Comparison of ENCODE assay signal across 9 mouse cellular contexts in genomic region chr14:62292166-62292487, GRCm38 (mm10). TPM values are rescaled to one million over a fixed set of nuclear protein-coding genes. Genes with fewer than 3 reads are reported as not detected.
DNase-seq lines count a peak whose midpoint lies in the region; ATAC-seq lines count a peak whose summit lies in the region.
"Had no signal": no experiment of that assay in that cellular context is flagged by ENCODE, and none has a peak within 500 bp of the region (broad histone marks: within the 10 kb centered on the region; RNA-seq: fewer than 3 reads in every experiment).

No protein-coding gene starts in this region.

- H3K9ac ChIP-seq in kidney, embryonic 16.5 days (replicated peaks; ENCODE audit: low read length), result peak overlapping the region; percentile 72
- H3K9ac ChIP-seq in embryonic facial prominence, embryonic 12.5 days, result peak overlapping the region; percentile 57
- peak overlapping the region; percentile 90 for H3K9ac ChIP-seq in hindbrain, embryonic 16.5 days (ENCODE audit: low read depth, low read length)
- H3K9ac ChIP-seq in midbrain, embryonic 14.5 days (replicated peaks; ENCODE audit: low read length), result peak overlapping the region; percentile 68

- H3K36me3 ChIP-seq in kidney, embryonic 16.5 days (ENCODE audit: insufficient read depth, low read length), result no peaks in the 10 kb centered on the region
- H3K36me3 ChIP-seq in embryonic facial prominence, embryonic 12.5 days, result no peaks in the 10 kb centered on the region
- no peaks in the 10 kb centered on the region for H3K36me3 ChIP-seq in hindbrain, embryonic 16.5 days (ENCODE audit: control insufficient read depth, insufficient read depth, low read length)
- H3K36me3 ChIP-seq in midbrain, embryonic 14.5 days (ENCODE audit: control insufficient read depth, insufficient read depth, low read length), result no peaks in the 10 kb centered on the region

- no peaks in the 10 kb centered on the region for H3K9me3 ChIP-seq in kidney, embryonic 16.5 days (ENCODE audit: low read length)
- H3K9me3 ChIP-seq in embryonic facial prominence, embryonic 12.5 days, result no peaks in the 10 kb centered on the region
- no peaks in the 10 kb centered on the region for H3K9me3 ChIP-seq in hindbrain, embryonic 16.5 days (ENCODE audit: control insufficient read depth, low read length)
- H3K9me3 ChIP-seq in midbrain, embryonic 14.5 days (ENCODE audit: control insufficient read depth, low read length), result no peaks in the 10 kb centered on the region

- H3K27me3 ChIP-seq in kidney, embryonic 16.5 days (ENCODE audit: insufficient read depth, low read length), result no peaks in the 10 kb centered on the region
- peaks cover 24% of the 10 kb centered on the region for H3K27me3 ChIP-seq in embryonic facial prominence, embryonic 12.5 days
- no peaks in the 10 kb centered on the region for H3K27me3 ChIP-seq in hindbrain, embryonic 16.5 days (replicated peaks; ENCODE audit: control insufficient read depth, insufficient read depth, low read length)
- no peaks in the 10 kb centered on the region for H3K27me3 ChIP-seq in midbrain, embryonic 14.5 days (ENCODE audit: control insufficient read depth, insufficient read depth, low read length)

- no peak for DNase-seq in kidney, postnatal 4 days
- no peak for DNase-seq in midbrain, embryonic 14.5 days
- no peak for DNase-seq in cerebellum, postnatal 10 days
- no peak for DNase-seq in thymus, adult 18-20 months
- DNase-seq in testis, postnatal 14 days (ENCODE audit: low spot score), result no peak

- peak overlapping the region; percentile 99 for H3K4me2 ChIP-seq in kidney, embryonic 16.5 days (replicated peaks; ENCODE audit: low read depth, low read length)
- H3K4me2 ChIP-seq in embryonic facial prominence, embryonic 12.5 days (replicated peaks), result peak overlapping the region; percentile 99
- H3K4me2 ChIP-seq in hindbrain, embryonic 16.5 days (ENCODE audit: low read length), result peak overlapping the region; percentile 100
- peak overlapping the region; percentile 92 for H3K4me2 ChIP-seq in midbrain, embryonic 14.5 days (ENCODE audit: low read length)

- peak; percentile 39; the same call in 1 of the 2 replicates for ATAC-seq in kidney, embryonic 16.5 days (ENCODE audit: low FRiP score, low TSS enrichment)
- ATAC-seq in embryonic facial prominence, embryonic 12.5 days (ENCODE audit: insufficient number of reproducible peaks, insufficient read depth, low FRiP score, low TSS enrichment), result peak; percentile 53; the same call in 1 of the 2 replicates
- no peak for ATAC-seq in hindbrain, embryonic 16.5 days
- no peak for ATAC-seq in midbrain, embryonic 14.5 days (ENCODE audit: low FRiP score, low TSS enrichment)
- ATAC-seq: Patski had no signal

- peak overlapping the region; percentile 58 for H3K4me3 ChIP-seq in kidney, embryonic 16.5 days (ENCODE audit: low read length)
- peak overlapping the region; percentile 49 for H3K4me3 ChIP-seq in embryonic facial prominence, embryonic 12.5 days
- peak overlapping the region; percentile 71 for H3K4me3 ChIP-seq in hindbrain, embryonic 16.5 days (ENCODE audit: low read length)
- peak overlapping the region; percentile 53 for H3K4me3 ChIP-seq in midbrain, embryonic 14.5 days (replicated peaks; ENCODE audit: low read depth, low read length)

- 38% methylated on average over 6 of the region's 7 CpGs for WGBS in kidney, embryonic 16.5 days
- WGBS in embryonic facial prominence, embryonic 12.5 days, result 22% methylated on average over 7 of the region's 7 CpGs
- 39% methylated on average over 7 of the region's 7 CpGs for WGBS in hindbrain, embryonic 16.5 days
- WGBS in midbrain, embryonic 14.5 days, result 29% methylated on average over 4 of the region's 7 CpGs

- no peak overlapping the region for H3K27ac ChIP-seq in kidney, embryonic 16.5 days (ENCODE audit: low read length)
- no peak overlapping the region for H3K27ac ChIP-seq in embryonic facial prominence, embryonic 12.5 days
- no peak overlapping the region for H3K27ac ChIP-seq in hindbrain, embryonic 16.5 days (ENCODE audit: low read depth, low read length)
- no peak overlapping the region for H3K27ac ChIP-seq in midbrain, embryonic 14.5 days (replicated peaks; ENCODE audit: low read depth, low read length)

- peaks cover 9% of the 10 kb centered on the region; the same call in 1 of the 2 replicates for H3K4me1 ChIP-seq in kidney, embryonic 16.5 days (ENCODE audit: insufficient read depth, low read length)
- H3K4me1 ChIP-seq in embryonic facial prominence, embryonic 12.5 days, result peaks cover 11% of the 10 kb centered on the region; the same call in 1 of the 2 replicates
- peaks cover 8% of the 10 kb centered on the region; the same call in 1 of the 2 replicates for H3K4me1 ChIP-seq in hindbrain, embryonic 16.5 days (ENCODE audit: control insufficient read depth, insufficient read depth, low read depth, low read length)
- H3K4me1 ChIP-seq in midbrain, embryonic 14.5 days (ENCODE audit: control insufficient read depth, insufficient read depth, low read length), result peaks cover 15% of the 10 kb centered on the region

RNA-seq across cellular contexts. Expression of gene Rnaseh2b, which starts 0.3 kb away (rescaled TPM):
- 49.8 and 52.5 TPM in 2 replicates for polyA plus RNA-seq in kidney, embryonic 16.5 days (2015; fragmentation: Nextera tagmentation; extraction: Ambion mirVana)
- polyA plus RNA-seq in embryonic facial prominence, embryonic 12.5 days (2016; fragmentation: Nextera tagmentation; extraction: Ambion mirVana), result 51.3 and 54.1 TPM in 2 replicates
- polyA plus RNA-seq in hindbrain, embryonic 16.5 days (2015; fragmentation: Nextera tagmentation; extraction: Ambion mirVana), result 28.1 and 28.9 TPM in 2 replicates
- polyA plus RNA-seq in midbrain, embryonic 14.5 days (2014; fragmentation: Nextera tagmentation; extraction: Ambion mirVana), result 38.5 and 38.6 TPM in 2 replicates

RNA-seq across cellular contexts. Expression of gene Dleu7, which starts 0.7 kb away (rescaled TPM):
- polyA plus RNA-seq in kidney, embryonic 16.5 days (2015; fragmentation: Nextera tagmentation; extraction: Ambion mirVana), result 5.3 and 5.4 TPM in 2 replicates
- 1.2 and 2.1 TPM in 2 replicates for polyA plus RNA-seq in embryonic facial prominence, embryonic 12.5 days (2016; fragmentation: Nextera tagmentation; extraction: Ambion mirVana)
- polyA plus RNA-seq in hindbrain, embryonic 16.5 days (2015; fragmentation: Nextera tagmentation; extraction: Ambion mirVana), result 15.0 and 21.7 TPM in 2 replicates
- 11.8 and 13.7 TPM in 2 replicates for polyA plus RNA-seq in midbrain, embryonic 14.5 days (2014; fragmentation: Nextera tagmentation; extraction: Ambion mirVana)

Comparison
In these comparisons a context has a peak if more than half of its experiments do, and no peak if none do; other contexts are left out.
1. ATAC-seq: peak in kidney, embryonic 16.5 days (single experiment) and embryonic facial prominence, embryonic 12.5 days (single experiment); none in hindbrain, embryonic 16.5 days (single experiment) and midbrain, embryonic 14.5 days (single experiment).
2. Peak in every context shown above with its lines, with median percentiles within 50 percentile points of each other: H3K4me2 ChIP-seq, H3K4me3 ChIP-seq and H3K9ac ChIP-seq.